Mouse (Mus musculus) forebrain, embryonic 12.5 days (tissue): ENCODE results near the gene Plpp3. TPM values are rescaled to one million over a fixed set of nuclear protein-coding genes. Genes with fewer than 3 reads are reported as not detected.
"Not testable (repeated sequence)": the region's sequence is repeated elsewhere in the genome, so short reads cannot be mapped to it uniquely, and the experiment has no call there.

Experiments
- ATAC-seq: fragments of 200-750 bp; cut with Nextera tagmentation; 2 replicates; pipeline ENCODE4 v1.8.0; 2017; ENCODE audit warnings: moderate TSS enrichment; ENCODE audit not compliant: low FRiP score
- H3K27ac ChIP-seq: fragments of 300-500 bp; sonication (generic); 2 replicates; pipeline ENCODE4 v1.5.1; 2016; ENCODE audit warnings: mild to moderate bottlenecking
- H3K27me3 ChIP-seq: fragments of 300-500 bp; sonication (generic); 2 replicates; pipeline ENCODE4 v1.6.1; 2016; ENCODE audit warnings: mild to moderate bottlenecking
- H3K36me3 ChIP-seq: fragments of 300-500 bp; sonication (generic); replicated peaks from 2 replicates; pipeline ENCODE4 v1.6.1; 2016; ENCODE audit warnings: mild to moderate bottlenecking
- H3K4me1 ChIP-seq: fragments of 300-500 bp; sonication (generic); 2 replicates; pipeline ENCODE4 v1.6.1; 2016
- H3K4me2 ChIP-seq: fragments of 300-500 bp; sonication (generic); 2 replicates; pipeline ENCODE4 v1.6.1; 2016; ENCODE audit warnings: mild to moderate bottlenecking, moderate library complexity
- H3K4me3 ChIP-seq: fragments of 300-500 bp; sonication (generic); replicated peaks from 2 replicates; pipeline ENCODE4 v1.5.1; 2016; ENCODE audit warnings: mild to moderate bottlenecking
- H3K9ac ChIP-seq: fragments of 300-500 bp; sonication (generic); 2 replicates; pipeline ENCODE4 v1.6.1; 2016; ENCODE audit warnings: mild to moderate bottlenecking
- H3K9me3 ChIP-seq: fragments of 300-500 bp; sonication (generic); 2 replicates; pipeline ENCODE4 v1.6.1; 2016
- WGBS: fragments of 180-500 bp; shearing (Covaris S2); methylation state at CpG from one replicate; pipeline ENCODE4 v1.1.7; 2016; 5-methylcytosine and 5-hydroxymethylcytosine counted together
- polyA plus RNA-seq: library from polyadenylated mRNA; unstranded; fragments of >200 nt; fragmentation: Nextera tagmentation; extraction: Ambion mirVana; gene quantifications from 2 replicates; pipeline ENCODE4 v1.2.1, GENCODE M21; 2016

Gene Plpp3
- polyA plus RNA-seq, 1 experiment from 2014 or later, result 84.9 TPM

GRCm38 (mm10) chr4:105257667-105258560 is 100.8 kb downstream of the Plpp3 start:
- 86% methylated on average over 11 of the region's 11 CpGs for WGBS

DNA sequence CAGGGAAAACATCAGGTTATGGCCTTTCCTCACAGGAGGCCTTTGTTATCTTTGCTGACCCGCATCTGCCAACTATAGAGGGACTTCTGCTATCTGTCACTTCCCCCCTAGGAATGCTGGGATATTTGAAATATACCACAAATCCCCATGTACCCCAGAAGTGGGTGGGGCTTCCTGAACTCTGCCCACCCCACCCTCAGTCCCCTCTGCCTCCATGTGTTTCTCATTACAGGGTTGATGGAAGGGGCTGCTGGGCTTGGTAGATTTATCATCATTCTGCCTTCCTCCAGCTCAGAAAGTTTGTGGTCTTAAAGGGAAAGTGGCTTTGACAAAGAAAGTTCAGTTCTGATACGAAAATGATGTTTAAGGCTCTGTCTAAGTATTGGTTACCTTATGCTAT is 103.2 kb downstream of the Plpp3 start:
- Histone ChIP-seq H3K4me2 (no peak overlapping the region), H3K27me3 (no peaks in the 10 kb centered on the region), H3K4me1 (no peaks in the 10 kb centered on the region), H3K36me3 (no peaks in the 10 kb centered on the region), H3K9me3 (no peaks in the 10 kb centered on the region), H3K4me3 (no peak overlapping the region), H3K27ac (no peak overlapping the region), H3K9ac (no peak overlapping the region)
- 77% methylated on average over 2 of the region's 2 CpGs for WGBS
- no peak for ATAC-seq

More at GRCm38 (mm10) chr4:105257667-105258560, 100.8 kb downstream of the Plpp3 start:
- no peaks in the 10 kb centered on the region for H3K4me1 ChIP-seq
- no peak overlapping the region for H3K9ac ChIP-seq
- no peaks in the 10 kb centered on the region for H3K9me3 ChIP-seq
- H3K27ac ChIP-seq, result no peak overlapping the region
- H3K4me3 ChIP-seq, result no peak overlapping the region
- no peak for ATAC-seq
- no peaks in the 10 kb centered on the region for H3K36me3 ChIP-seq
- H3K4me2 ChIP-seq, result no peak overlapping the region
- no peaks in the 10 kb centered on the region for H3K27me3 ChIP-seq

- Histone ChIP-seq H3K4me1 (no peaks in the 10 kb centered on the region), H3K9ac (no peak overlapping the region), H3K9me3 (no peaks in the 10 kb centered on the region), H3K4me3 (no peak overlapping the region), H3K36me3 (no peaks in the 10 kb centered on the region), H3K27ac (no peak overlapping the region), H3K4me2 (no peak overlapping the region), H3K27me3 (no peaks in the 10 kb centered on the region)
- 88% methylated on average over 9 of the region's 9 CpGs for WGBS
- no peak for ATAC-seq
Measured at GRCm38 (mm10) chr4:105260893-105261769, 104.0 kb downstream of the Plpp3 start.

DNA sequence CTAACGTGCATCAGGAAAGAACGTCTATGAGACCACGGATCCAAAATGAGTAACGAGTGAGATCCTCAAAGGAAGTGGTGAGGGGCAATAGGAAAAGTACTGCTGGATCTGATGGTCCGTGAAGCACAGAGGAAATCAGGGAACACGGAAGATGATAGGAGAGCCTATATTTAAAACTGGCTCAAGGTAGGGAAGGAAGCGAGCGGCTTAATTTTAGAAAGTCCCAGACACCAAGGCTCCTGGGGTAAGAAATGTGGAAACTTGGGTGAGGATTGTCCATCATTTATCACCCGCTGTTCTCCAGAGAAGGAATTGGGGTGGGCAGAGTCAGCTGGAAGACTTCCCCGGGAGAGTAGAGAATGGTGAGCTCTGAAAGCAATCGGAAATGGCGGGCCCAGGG is 105.2 kb downstream of the Plpp3 start:
- Histone ChIP-seq H3K4me1 (no peaks in the 10 kb centered on the region), H3K36me3 (no peaks in the 10 kb centered on the region), H3K4me2 (no peak overlapping the region), H3K27ac (no peak overlapping the region), H3K4me3 (no peak overlapping the region), H3K9ac (no peak overlapping the region), H3K9me3 (no peaks in the 10 kb centered on the region), H3K27me3 (no peaks in the 10 kb centered on the region)
- WGBS, result 95% methylated on average over 12 of the region's 12 CpGs
- ATAC-seq, result no peak

DNA sequence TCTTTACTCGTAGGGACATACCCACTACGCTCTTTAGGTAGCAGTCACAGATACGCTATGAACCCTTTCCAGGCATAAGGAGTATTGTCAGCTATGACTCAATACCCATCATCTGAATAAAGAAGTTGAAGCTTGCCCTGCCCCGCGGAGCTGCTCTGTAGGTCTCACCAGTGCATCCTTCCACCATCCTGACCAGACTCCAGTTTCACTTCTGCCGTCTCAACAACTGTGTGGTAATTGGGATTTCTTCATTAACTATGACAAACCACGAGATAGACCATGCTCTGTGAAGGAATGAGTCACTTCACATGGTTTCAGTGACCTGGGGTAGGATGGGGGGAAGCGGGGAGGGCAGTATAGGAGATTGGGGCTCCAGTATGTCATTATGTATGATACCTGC is 106.5 kb downstream of the Plpp3 start:
- Histone ChIP-seq H3K4me2 (no peak overlapping the region), H3K36me3 (no peaks in the 10 kb centered on the region), H3K4me1 (no peaks in the 10 kb centered on the region), H3K9me3 (no peaks in the 10 kb centered on the region), H3K27me3 (0 out of 2 replicates have a peak, but pooled peaks cover 3% of the 10 kb centered on the region), H3K4me3 (no peak overlapping the region), H3K27ac (no peak overlapping the region), H3K9ac (no peak overlapping the region)
- WGBS, result 89% methylated on average over 8 of the region's 8 CpGs
- no peak for ATAC-seq

DNA sequence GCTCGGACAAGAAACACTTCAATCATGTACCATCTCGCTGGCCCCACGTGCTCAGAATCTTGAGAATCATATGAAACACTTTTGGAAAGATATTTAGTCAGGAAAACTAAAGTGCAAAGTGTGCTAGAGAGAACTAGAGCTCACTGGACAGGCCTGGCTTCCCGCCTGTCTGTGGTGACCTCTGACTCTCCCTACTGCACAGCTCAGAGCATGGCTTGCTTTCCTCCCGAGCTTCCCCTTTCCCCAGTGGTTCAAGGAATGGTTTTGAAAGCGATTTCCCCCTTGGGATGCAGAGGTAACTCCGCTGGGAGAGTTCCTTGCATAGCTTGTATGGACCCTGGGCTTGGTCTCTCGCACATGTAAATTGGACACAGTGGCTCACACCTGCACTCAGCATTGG is 107.9 kb downstream of the Plpp3 start:
- no peaks in the 10 kb centered on the region for H3K36me3 ChIP-seq
- H3K4me1 ChIP-seq, result no peaks in the 10 kb centered on the region
- no peaks in the 10 kb centered on the region for H3K9me3 ChIP-seq
- no peak overlapping the region for H3K27ac ChIP-seq
- WGBS, result 87% methylated on average over 8 of the region's 8 CpGs
- no peak overlapping the region for H3K4me3 ChIP-seq
- ATAC-seq, result no peak
- H3K4me2 ChIP-seq, result no peak overlapping the region
- H3K9ac ChIP-seq, result no peak overlapping the region
- H3K27me3 ChIP-seq, result 0 out of 2 replicates have a peak, but pooled peaks cover 3% of the 10 kb centered on the region

GRCm38 (mm10) chr4:105265678-105266077 is 108.5 kb downstream of the Plpp3 start:
- Histone ChIP-seq H3K27me3 (0 out of 2 replicates have a peak, but pooled peaks cover 3% of the 10 kb centered on the region), H3K4me3 (no peak overlapping the region), H3K9me3 (no peaks in the 10 kb centered on the region), H3K4me2 (no peak overlapping the region), H3K9ac (no peak overlapping the region), H3K27ac (no peak overlapping the region), H3K36me3 (no peaks in the 10 kb centered on the region), H3K4me1 (no peaks in the 10 kb centered on the region)
- WGBS, result 84% methylated on average over 4 of the region's 4 CpGs
- no peak for ATAC-seq

DNA sequence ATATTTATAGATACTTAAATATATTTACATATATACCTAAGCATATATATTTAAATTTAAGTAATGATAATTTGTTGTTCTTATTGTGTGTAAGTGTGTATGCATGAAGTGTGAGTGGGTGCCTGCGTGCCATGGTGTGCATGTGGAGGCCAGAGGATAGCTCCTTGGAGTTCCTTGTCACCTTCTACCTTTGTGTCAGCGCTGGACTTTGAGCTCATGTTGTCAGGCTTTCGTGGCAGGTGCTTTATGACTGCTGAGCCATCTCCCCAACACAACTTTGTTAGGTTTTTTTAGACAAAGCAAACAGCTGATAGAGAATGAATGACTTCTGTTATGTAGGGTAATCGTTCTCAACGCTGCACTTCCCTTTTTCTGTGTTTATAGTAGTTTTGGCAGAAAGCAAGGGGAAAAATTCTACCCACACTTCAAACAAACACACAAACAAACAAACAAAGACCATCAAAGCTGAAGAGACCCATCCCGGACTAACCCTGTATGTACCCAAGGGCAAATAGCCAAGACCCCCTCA is 111.1 kb downstream of the Plpp3 start:
- H3K4me2 ChIP-seq, result no peak overlapping the region
- 85% methylated on average over 6 of the region's 6 CpGs for WGBS
- H3K27ac ChIP-seq, result no peak overlapping the region
- no peak overlapping the region for H3K9ac ChIP-seq
- 0 out of 2 replicates have a peak, but pooled peaks cover 3% of the 10 kb centered on the region for H3K27me3 ChIP-seq
- no peaks in the 10 kb centered on the region for H3K9me3 ChIP-seq
- H3K4me3 ChIP-seq, result no peak overlapping the region
- no peak for ATAC-seq
- H3K4me1 ChIP-seq, result no peaks in the 10 kb centered on the region
- H3K36me3 ChIP-seq, result no peaks in the 10 kb centered on the region

- not testable (repeated sequence) for H3K9me3 ChIP-seq, H3K27me3 ChIP-seq, H3K36me3 ChIP-seq, H3K4me2 ChIP-seq, ATAC-seq, H3K4me1 ChIP-seq, H3K27ac ChIP-seq, H3K9ac ChIP-seq, H3K4me3 ChIP-seq
- 93% methylated on average over 6 of the region's 7 CpGs for WGBS
Measured at GRCm38 (mm10) chr4:105269398-105269797, 112.3 kb downstream of the Plpp3 start.

- no peak overlapping the region for H3K9ac ChIP-seq
- H3K27ac ChIP-seq, result no peak overlapping the region
Measured at GRCm38 (mm10) chr4:105271166-105271565, 114.0 kb downstream of the Plpp3 start.

DNA sequence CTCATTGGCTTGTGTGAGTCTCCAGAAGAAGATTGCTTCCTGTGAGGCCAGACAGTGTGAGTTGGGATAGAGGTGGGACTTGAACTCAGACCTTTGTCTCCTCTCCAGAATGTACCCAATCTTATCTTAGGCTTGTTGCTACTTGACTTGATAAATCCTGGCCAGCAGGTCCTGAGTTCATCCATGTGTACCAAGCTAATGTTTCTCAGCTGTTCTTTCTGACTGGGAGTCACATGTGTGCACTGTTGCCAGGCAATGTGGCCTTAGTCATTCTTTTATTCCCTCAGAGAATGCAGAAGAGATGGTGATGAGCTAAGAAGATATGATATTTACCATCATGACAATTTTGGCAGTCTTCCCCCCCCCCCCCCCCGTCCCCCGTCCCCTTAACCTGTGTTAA is 115.9 kb downstream of the Plpp3 start:
- Histone ChIP-seq H3K4me2 (no peak overlapping the region), H3K9ac (no peak overlapping the region), H3K27ac (no peak overlapping the region), H3K27me3 (peaks cover 3% of the 10 kb centered on the region; the same call in 1 of the 2 replicates), H3K36me3 (no peaks in the 10 kb centered on the region), H3K9me3 (no peaks in the 10 kb centered on the region), H3K4me3 (no peak overlapping the region), H3K4me1 (peaks cover 16% of the 10 kb centered on the region)
- ATAC-seq, result no peak
- 64% methylated on average over 2 of the region's 2 CpGs for WGBS

More at GRCm38 (mm10) chr4:105271166-105271565, 114.0 kb downstream of the Plpp3 start:
- H3K36me3 ChIP-seq, result no peaks in the 10 kb centered on the region
- peaks cover 8% of the 10 kb centered on the region for H3K4me1 ChIP-seq
- no peak for ATAC-seq
- 91% methylated on average over 6 of the region's 6 CpGs for WGBS
- H3K9me3 ChIP-seq, result no peaks in the 10 kb centered on the region
- 0 out of 2 replicates have a peak, but pooled peaks cover 3% of the 10 kb centered on the region for H3K27me3 ChIP-seq
- no peak overlapping the region for H3K4me3 ChIP-seq
- no peak overlapping the region for H3K4me2 ChIP-seq

- 92% methylated on average over 4 of the region's 4 CpGs for WGBS
- ATAC-seq, result no peak
Measured at GRCm38 (mm10) chr4:105273486-105273885, 116.3 kb downstream of the Plpp3 start.

More at GRCm38 (mm10) chr4:105273486-105273885, 116.3 kb downstream of the Plpp3 start:
- no peak overlapping the region for H3K9ac ChIP-seq
- H3K9me3 ChIP-seq, result no peaks in the 10 kb centered on the region
- no peak overlapping the region for H3K27ac ChIP-seq
- H3K27me3 ChIP-seq, result peaks cover 3% of the 10 kb centered on the region; the same call in 1 of the 2 replicates
- H3K4me2 ChIP-seq, result no peak overlapping the region
- no peaks in the 10 kb centered on the region for H3K36me3 ChIP-seq
- no peak overlapping the region for H3K4me3 ChIP-seq
- peaks cover 19% of the 10 kb centered on the region for H3K4me1 ChIP-seq
